Mouse (Mus musculus) midbrain, embryonic 13.5 days (tissue): ENCODE measurements at regions not wholly inside any gene's neighbourhood (a gene's known extent, or its start where the extent isn't known, plus 50 kb on each side); places are given as distances from the start of the nearest gene placed in this dataset.

Source experiments
- ATAC-seq: fragments of 200-750 bp; cut with Nextera tagmentation; 2 replicates; pipeline ENCODE4 v1.8.0; 2017; ENCODE audit warnings: mild to moderate bottlenecking, moderate TSS enrichment, moderate library complexity
- H3K27ac ChIP-seq: fragments of 300-500 bp; sonication (generic); 2 replicates; pipeline ENCODE4 v1.5.1; 2015; ENCODE audit warnings: inconsistent platforms, mild to moderate bottlenecking, moderate library complexity
- H3K27me3 ChIP-seq: fragments of 300-500 bp; sonication (generic); 2 replicates; pipeline ENCODE4 v1.6.1; 2015; ENCODE audit warnings: mild to moderate bottlenecking, inconsistent platforms
- H3K36me3 ChIP-seq: fragments of 300-500 bp; sonication (generic); 2 replicates; pipeline ENCODE4 v1.6.1; 2015; ENCODE audit warnings: mild to moderate bottlenecking, inconsistent platforms
- H3K4me1 ChIP-seq: fragments of 300-500 bp; sonication (generic); replicated peaks from 2 replicates; pipeline ENCODE4 v1.6.1; 2015; ENCODE audit warnings: inconsistent platforms
- H3K4me2 ChIP-seq: fragments of 300-500 bp; sonication (generic); replicated peaks from 2 replicates; pipeline ENCODE4 v1.6.1; 2015; ENCODE audit warnings: moderate library complexity, mild to moderate bottlenecking, inconsistent platforms
- H3K4me3 ChIP-seq: fragments of 300-500 bp; sonication (generic); replicated peaks from 2 replicates; pipeline ENCODE4 v1.5.1; 2015; ENCODE audit warnings: mild to moderate bottlenecking, inconsistent platforms
- H3K9ac ChIP-seq: fragments of 300-500 bp; sonication (generic); replicated peaks from 2 replicates; pipeline ENCODE4 v1.6.1; 2015; ENCODE audit warnings: mild to moderate bottlenecking, inconsistent platforms
- H3K9me3 ChIP-seq: fragments of 300-500 bp; sonication (generic); 2 replicates; pipeline ENCODE4 v1.6.1; 2016; ENCODE audit warnings: mild to moderate bottlenecking, inconsistent platforms
- WGBS: fragments of 180-500 bp; shearing (Covaris S2); methylation state at CpG from one replicate; pipeline ENCODE4 v1.1.7; 2015; 5-methylcytosine and 5-hydroxymethylcytosine counted together

DNA sequence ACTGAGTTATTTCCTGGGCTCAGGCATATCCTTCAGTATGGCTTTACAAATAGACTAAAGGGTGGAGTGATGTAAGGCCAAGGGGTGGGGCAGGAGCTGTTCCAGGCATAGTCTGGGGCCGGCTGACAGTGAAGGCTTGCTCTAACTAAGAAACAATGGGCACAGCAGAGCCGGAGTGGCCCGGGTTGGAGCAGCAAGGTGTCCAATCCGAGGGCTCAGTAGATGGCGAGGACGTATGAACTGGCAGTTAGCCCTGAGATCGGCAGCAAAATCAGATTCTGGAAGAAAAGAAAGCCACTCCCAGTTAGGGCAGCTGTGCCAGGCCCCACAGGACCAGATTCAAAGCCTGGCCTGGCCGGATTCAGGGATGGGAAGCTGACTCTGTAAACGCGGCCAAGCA lies 100.5 kb upstream of the Vps8 start:
- no peak overlapping the region for H3K9ac ChIP-seq
- ATAC-seq: peak; percentile 80
- H3K4me2 ChIP-seq: no peak overlapping the region

DNA sequence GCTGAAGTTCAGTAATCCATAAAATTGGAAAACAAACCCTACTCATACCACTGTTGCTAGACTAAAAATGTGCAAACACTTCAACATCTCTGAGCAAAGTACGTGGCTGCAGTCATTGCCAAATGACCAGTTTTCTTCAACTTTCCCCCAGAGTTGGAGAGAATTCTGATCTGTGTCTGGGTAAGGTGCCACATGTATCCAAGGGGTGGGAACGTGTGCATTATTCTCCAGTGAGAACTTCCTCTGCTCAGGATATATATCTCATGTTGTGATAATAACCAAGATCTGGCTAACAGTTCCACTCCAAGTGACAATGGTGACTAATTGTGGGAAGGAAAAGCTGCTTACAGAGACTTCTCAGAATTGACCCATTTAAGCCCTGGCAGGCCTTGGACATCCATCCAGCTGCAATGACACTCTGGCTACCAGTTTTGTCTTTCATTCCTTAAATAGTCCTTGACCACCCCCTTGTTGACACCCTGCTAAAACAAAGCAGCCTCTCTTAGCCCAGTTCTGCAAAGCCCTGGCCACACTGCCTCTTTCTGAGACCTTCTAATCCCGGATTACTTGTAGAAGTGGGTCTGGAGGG lies 99.4 kb upstream of the Vps8 start:
- no peak overlapping the region for H3K27ac ChIP-seq
- no peak overlapping the region for H3K4me2 ChIP-seq
- no peak overlapping the region for H3K4me3 ChIP-seq
- no peak for ATAC-seq
- H3K27me3 ChIP-seq: no peaks in the 10 kb centered on the region
- no peak overlapping the region for H3K9ac ChIP-seq
- no peaks in the 10 kb centered on the region for H3K36me3 ChIP-seq
- H3K4me1 ChIP-seq: peaks cover 7% of the 10 kb centered on the region
- H3K9me3 ChIP-seq: no peaks in the 10 kb centered on the region
- WGBS: 60% methylated on average over 3 of the region's 3 CpGs

More for the DNA sequence above, 100.5 kb upstream of the Vps8 start:
- H3K4me3 ChIP-seq: no peak overlapping the region
- H3K27ac ChIP-seq: peak overlapping the region; percentile 19; the same call in 1 of the 2 replicates
- WGBS: 41% methylated on average over 10 of the region's 10 CpGs
- H3K27me3 ChIP-seq: no peaks in the 10 kb centered on the region
- H3K4me1 ChIP-seq: peaks cover 7% of the 10 kb centered on the region
- H3K36me3 ChIP-seq: no peaks in the 10 kb centered on the region
- H3K9me3 ChIP-seq: no peaks in the 10 kb centered on the region

- H3K27ac ChIP-seq: no peak overlapping the region
- WGBS: 94% methylated on average over 4 of the region's 4 CpGs
Measured at GRCm38 (mm10) chr16:21327969-21328368, 94.9 kb upstream of the Vps8 start.

DNA sequence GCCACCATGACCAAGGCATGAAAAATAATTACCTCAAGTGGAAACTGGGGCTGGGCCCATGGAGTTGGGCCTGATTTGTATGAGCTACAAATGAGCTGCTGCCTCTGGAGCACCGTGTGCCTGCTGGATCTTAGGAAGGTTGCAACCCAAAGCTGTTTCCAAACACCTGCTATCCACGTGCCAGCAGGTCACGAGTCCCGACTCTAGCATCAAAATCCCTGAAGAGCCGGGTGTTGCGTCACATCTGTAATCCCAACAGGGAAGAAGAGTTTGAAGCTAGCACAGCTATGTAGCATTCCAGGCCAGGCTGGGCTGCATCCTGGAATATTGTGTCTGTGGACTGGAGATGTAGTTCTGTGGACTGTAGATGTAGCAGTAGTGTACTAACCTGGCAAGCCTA lies 93.7 kb upstream of the Vps8 start:
- 88% methylated on average over 6 of the region's 6 CpGs for WGBS
- Histone ChIP-seq H3K4me1 (peaks cover 22% of the 10 kb centered on the region), H3K4me3 (no peak overlapping the region), H3K9me3 (no peaks in the 10 kb centered on the region), H3K36me3 (no peaks in the 10 kb centered on the region), H3K27me3 (no peaks in the 10 kb centered on the region), H3K27ac (no peak overlapping the region), H3K4me2 (no peak overlapping the region), H3K9ac (no peak overlapping the region; the same call in 1 of the 2 replicates)
- no peak for ATAC-seq

More at GRCm38 (mm10) chr16:21327969-21328368, 94.9 kb upstream of the Vps8 start:
- H3K9ac ChIP-seq: no peak overlapping the region
- no peaks in the 10 kb centered on the region for H3K9me3 ChIP-seq
- H3K4me1 ChIP-seq: peaks cover 17% of the 10 kb centered on the region
- H3K4me3 ChIP-seq: no peak overlapping the region
- H3K27me3 ChIP-seq: no peaks in the 10 kb centered on the region
- ATAC-seq: no peak
- no peak overlapping the region for H3K4me2 ChIP-seq
- H3K36me3 ChIP-seq: no peaks in the 10 kb centered on the region

- Histone ChIP-seq H3K9ac (no peak overlapping the region), H3K4me2 (peak overlapping the region; percentile 89), H3K9me3 (no peaks in the 10 kb centered on the region), H3K27ac (no peak overlapping the region), H3K36me3 (no peaks in the 10 kb centered on the region), H3K4me3 (no peak overlapping the region), H3K4me1 (peaks cover 24% of the 10 kb centered on the region), H3K27me3 (peaks cover 6% of the 10 kb centered on the region)
- ATAC-seq: no peak
- WGBS: 93% methylated on average over 5 of the region's 5 CpGs
Measured at GRCm38 (mm10) chr16:21331229-21331628, 91.7 kb upstream of the Vps8 start.

DNA sequence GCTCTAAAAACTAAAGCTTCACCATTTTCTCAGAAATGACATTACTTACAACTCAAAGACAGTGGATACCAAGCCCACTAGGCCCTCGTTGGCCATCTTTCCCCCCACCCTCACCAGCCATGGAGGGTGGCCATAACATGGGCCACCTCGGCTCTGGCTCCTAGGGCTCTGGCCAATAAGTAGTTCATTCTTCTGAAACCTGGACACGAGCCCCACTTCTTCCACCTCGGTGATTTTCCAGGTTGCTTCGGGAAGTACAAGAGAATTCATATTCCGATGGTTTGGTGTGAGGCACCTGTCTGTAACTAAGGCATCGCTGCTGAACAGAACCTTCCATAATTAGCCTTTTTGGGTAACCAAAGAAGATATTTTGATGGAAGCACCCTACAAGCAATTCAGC lies 90.5 kb upstream of the Vps8 start:
- no peaks in the 10 kb centered on the region for H3K36me3 ChIP-seq
- peak overlapping the region; percentile 68 for H3K4me3 ChIP-seq
- peaks cover 24% of the 10 kb centered on the region for H3K4me1 ChIP-seq
- no peak for ATAC-seq
- H3K9me3 ChIP-seq: no peaks in the 10 kb centered on the region
- peak overlapping the region; percentile 96 for H3K27ac ChIP-seq
- peak overlapping the region; percentile 89 for H3K4me2 ChIP-seq
- WGBS: 63% methylated on average over 7 of the region's 7 CpGs
- H3K27me3 ChIP-seq: peaks cover 10% of the 10 kb centered on the region
- peak overlapping the region; percentile 83 for H3K9ac ChIP-seq

GRCm38 (mm10) chr16:21332862-21333222 lies 90.1 kb upstream of the Vps8 start:
- 2% methylated on average over 14 of the region's 14 CpGs for WGBS
- Histone ChIP-seq H3K4me1 (peaks cover 24% of the 10 kb centered on the region), H3K4me3 (peak overlapping the region; percentile 68), H3K27me3 (peaks cover 10% of the 10 kb centered on the region), H3K9ac (peak overlapping the region; percentile 83), H3K27ac (peak overlapping the region; percentile 96), H3K9me3 (no peaks in the 10 kb centered on the region), H3K4me2 (peak overlapping the region; percentile 89), H3K36me3 (no peaks in the 10 kb centered on the region)
- no peak; the same call in 1 of the 2 replicates for ATAC-seq

DNA sequence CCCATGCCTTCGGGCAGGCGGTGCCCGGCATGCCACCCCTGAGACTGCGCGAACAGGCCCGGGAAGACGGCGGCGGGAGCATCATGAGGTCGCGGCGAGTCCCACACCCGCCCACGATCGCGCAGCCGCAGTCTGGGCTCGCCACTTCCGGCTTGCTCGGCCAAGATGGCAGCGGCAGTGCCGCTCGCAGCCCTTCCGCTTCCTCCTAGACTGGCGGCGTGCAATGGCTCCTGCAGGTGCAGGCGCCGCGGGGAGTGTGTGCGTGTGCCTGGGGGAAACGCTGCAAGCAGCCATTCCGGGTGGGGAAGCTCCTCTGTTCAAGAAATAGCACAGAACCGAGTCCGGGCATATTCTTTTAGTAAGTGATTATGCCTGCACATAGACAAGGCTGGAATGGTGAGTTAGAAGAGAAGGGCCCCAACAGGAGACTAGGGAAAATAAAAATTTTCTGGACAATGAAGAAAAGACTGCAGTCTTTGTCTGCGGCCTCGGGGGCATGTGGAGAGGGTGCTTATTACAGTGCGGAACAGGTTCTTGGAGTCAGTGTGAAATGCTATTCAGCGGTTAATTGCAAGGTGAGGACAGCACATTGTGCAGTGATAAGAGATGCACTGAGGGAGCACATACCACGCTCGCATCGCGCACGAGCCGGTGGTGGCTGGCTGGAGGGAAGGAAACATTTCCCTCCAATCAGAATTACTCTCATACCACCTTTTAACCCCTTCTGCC lies 89.5 kb upstream of the Vps8 start:
- peaks cover 28% of the 10 kb centered on the region for H3K4me1 ChIP-seq
- peaks cover 10% of the 10 kb centered on the region for H3K27me3 ChIP-seq
- ATAC-seq: peak; percentile 94
- H3K4me3 ChIP-seq: peak overlapping the region; percentile 68
- no peaks in the 10 kb centered on the region for H3K36me3 ChIP-seq
- WGBS: 1% methylated on average over 44 of the region's 44 CpGs
- H3K9ac ChIP-seq: peak overlapping the region; percentile 83
- peak overlapping the region; percentile 96 for H3K27ac ChIP-seq
- no peaks in the 10 kb centered on the region for H3K9me3 ChIP-seq
- H3K4me2 ChIP-seq: peak overlapping the region; percentile 89

- WGBS: 56% methylated on average over 6 of the region's 6 CpGs
- Histone ChIP-seq H3K9ac (peak overlapping the region; percentile 23; the same call in 1 of the 2 replicates), H3K4me2 (0 out of 2 replicates have a peak overlapping the region, but pooled peaks have one; percentile 20)
Measured at GRCm38 (mm10) chr16:21339061-21339459, 83.9 kb upstream of the Vps8 start.

GRCm38 (mm10) chr16:21339460-21340081 lies 83.3 kb upstream of the Vps8 start:
- Histone ChIP-seq H3K4me1 (peaks cover 28% of the 10 kb centered on the region), H3K36me3 (no peaks in the 10 kb centered on the region), H3K27ac (peak overlapping the region; percentile 93), H3K27me3 (peaks cover 10% of the 10 kb centered on the region), H3K9me3 (no peaks in the 10 kb centered on the region), H3K4me3 (no peak overlapping the region), H3K9ac (peak overlapping the region; percentile 23; the same call in 1 of the 2 replicates), H3K4me2 (peak overlapping the region; percentile 20)
- WGBS: 6% methylated on average over 11 of the region's 11 CpGs
- ATAC-seq: peak; percentile 95

More at GRCm38 (mm10) chr16:21339061-21339459, 83.9 kb upstream of the Vps8 start:
- Histone ChIP-seq H3K36me3 (no peaks in the 10 kb centered on the region), H3K9me3 (no peaks in the 10 kb centered on the region), H3K27ac (peak overlapping the region; percentile 93), H3K4me3 (no peak overlapping the region), H3K4me1 (peaks cover 31% of the 10 kb centered on the region), H3K27me3 (peaks cover 10% of the 10 kb centered on the region)
- peak; percentile 65 for ATAC-seq

GRCm38 (mm10) chr16:21340136-21340535 lies 82.8 kb upstream of the Vps8 start:
- H3K9ac ChIP-seq: no peak overlapping the region; the same call in 1 of the 2 replicates
- peak overlapping the region; percentile 93 for H3K27ac ChIP-seq
- peaks cover 28% of the 10 kb centered on the region for H3K4me1 ChIP-seq
- H3K9me3 ChIP-seq: no peaks in the 10 kb centered on the region
- H3K4me3 ChIP-seq: no peak overlapping the region
- 19% methylated on average over 7 of the region's 7 CpGs for WGBS
- H3K36me3 ChIP-seq: no peaks in the 10 kb centered on the region
- H3K27me3 ChIP-seq: peaks cover 10% of the 10 kb centered on the region
- peak; percentile 69 for ATAC-seq
- H3K4me2 ChIP-seq: no peak overlapping the region

- Histone ChIP-seq H3K4me3 (no peak overlapping the region), H3K9ac (no peak overlapping the region), H3K27me3 (no peaks in the 10 kb centered on the region), H3K36me3 (no peaks in the 10 kb centered on the region), H3K4me2 (no peak overlapping the region), H3K4me1 (no peaks in the 10 kb centered on the region), H3K9me3 (no peaks in the 10 kb centered on the region), H3K27ac (no peak overlapping the region)
- no peak for ATAC-seq
- WGBS: 86% methylated on average over 1 of the region's 1 CpGs
Measured at GRCm38 (mm10) chr16:21349869-21350268, 73.0 kb upstream of the Vps8 start.
